Mouse (Mus musculus) heart, embryonic 15.5 days (tissue): ENCODE results near the gene Usmg5. TPM values are rescaled to one million over a fixed set of nuclear protein-coding genes. Genes with fewer than 3 reads are reported as not detected.

ENCODE experiments used
- ATAC-seq: fragments of 200-750 bp; cut with Nextera tagmentation; replicated peaks from 2 replicates; pipeline ENCODE4 v1.8.0; 2017; ENCODE audit warnings: low read depth, moderate TSS enrichment; ENCODE audit not compliant: insufficient number of reproducible peaks, insufficient read depth, low FRiP score
- H3K27ac ChIP-seq: fragments of 300-500 bp; sonication (generic); 2 replicates; pipeline ENCODE4 v1.5.1; 2015; ENCODE audit warnings: mild to moderate bottlenecking, inconsistent platforms
- H3K27me3 ChIP-seq: fragments of 300-500 bp; sonication (generic); 2 replicates; pipeline ENCODE4 v1.6.1; 2015; ENCODE audit warnings: inconsistent platforms
- H3K36me3 ChIP-seq: fragments of 300-500 bp; sonication (generic); 2 replicates; pipeline ENCODE4 v1.6.1; 2015; ENCODE audit warnings: mild to moderate bottlenecking, inconsistent platforms
- H3K4me1 ChIP-seq: fragments of 300-500 bp; sonication (generic); replicated peaks from 2 replicates; pipeline ENCODE4 v1.6.1; 2015; ENCODE audit warnings: inconsistent platforms
- H3K4me2 ChIP-seq: fragments of 300-500 bp; sonication (generic); 2 replicates; pipeline ENCODE4 v1.6.1; 2015; ENCODE audit warnings: inconsistent platforms, mild to moderate bottlenecking, moderate library complexity
- H3K4me3 ChIP-seq: fragments of 300-500 bp; sonication (generic); 2 replicates; pipeline ENCODE4 v1.5.1; 2015; ENCODE audit warnings: mild to moderate bottlenecking, inconsistent platforms
- H3K9ac ChIP-seq: fragments of 300-500 bp; sonication (generic); 2 replicates; pipeline ENCODE4 v1.6.1; 2015; ENCODE audit warnings: mild to moderate bottlenecking, inconsistent platforms
- H3K9me3 ChIP-seq: fragments of 300-500 bp; sonication (generic); replicated peaks from 2 replicates; pipeline ENCODE4 v1.6.1; 2016; ENCODE audit warnings: inconsistent platforms
- WGBS: fragments of 180-500 bp; shearing (Covaris S2); methylation state at CpG from one replicate; pipeline ENCODE4 v1.1.7; 2015; ENCODE audit warnings: mixed read lengths; 5-methylcytosine and 5-hydroxymethylcytosine counted together
- polyA plus RNA-seq: library from polyadenylated mRNA; unstranded; fragments of >200 nt; fragmentation: Nextera tagmentation; extraction: Ambion mirVana; gene quantifications from 2 replicates; pipeline ENCODE4 v1.2.1, GENCODE M21; 2015

Gene Usmg5
- polyA plus RNA-seq, 1 experiment from 2014 or later = 3,380 TPM

GRCm38 (mm10) chr19:47121054-47121453 lies 30.6 kb upstream of the Usmg5 start:
- no peak overlapping the region for H3K4me2 ChIP-seq
- peaks cover 16% of the 10 kb centered on the region for H3K4me1 ChIP-seq
- H3K27me3 ChIP-seq = no peaks in the 10 kb centered on the region
- H3K9ac ChIP-seq = no peak overlapping the region
- no peak overlapping the region for H3K27ac ChIP-seq
- no peak overlapping the region for H3K4me3 ChIP-seq
- WGBS = 45% methylated on average over 4 of the region's 4 CpGs
- H3K36me3 ChIP-seq = peaks cover 39% of the 10 kb centered on the region
- no peak for ATAC-seq
- H3K9me3 ChIP-seq = no peaks in the 10 kb centered on the region

- H3K9me3 ChIP-seq = no peaks in the 10 kb centered on the region
- 0 out of 2 replicates have a peak, but pooled peaks cover 3% of the 10 kb centered on the region for H3K4me1 ChIP-seq
- no peak overlapping the region for H3K27ac ChIP-seq
- no peak overlapping the region for H3K4me3 ChIP-seq
- no peaks in the 10 kb centered on the region for H3K27me3 ChIP-seq
- ATAC-seq = no peak
- H3K9ac ChIP-seq = no peak overlapping the region
- H3K4me2 ChIP-seq = no peak overlapping the region
- WGBS = 84% methylated on average over 2 of the region's 2 CpGs
- peaks cover 48% of the 10 kb centered on the region for H3K36me3 ChIP-seq
Measured at GRCm38 (mm10) chr19:47118634-47119033, 28.2 kb upstream of the Usmg5 start.

DNA sequence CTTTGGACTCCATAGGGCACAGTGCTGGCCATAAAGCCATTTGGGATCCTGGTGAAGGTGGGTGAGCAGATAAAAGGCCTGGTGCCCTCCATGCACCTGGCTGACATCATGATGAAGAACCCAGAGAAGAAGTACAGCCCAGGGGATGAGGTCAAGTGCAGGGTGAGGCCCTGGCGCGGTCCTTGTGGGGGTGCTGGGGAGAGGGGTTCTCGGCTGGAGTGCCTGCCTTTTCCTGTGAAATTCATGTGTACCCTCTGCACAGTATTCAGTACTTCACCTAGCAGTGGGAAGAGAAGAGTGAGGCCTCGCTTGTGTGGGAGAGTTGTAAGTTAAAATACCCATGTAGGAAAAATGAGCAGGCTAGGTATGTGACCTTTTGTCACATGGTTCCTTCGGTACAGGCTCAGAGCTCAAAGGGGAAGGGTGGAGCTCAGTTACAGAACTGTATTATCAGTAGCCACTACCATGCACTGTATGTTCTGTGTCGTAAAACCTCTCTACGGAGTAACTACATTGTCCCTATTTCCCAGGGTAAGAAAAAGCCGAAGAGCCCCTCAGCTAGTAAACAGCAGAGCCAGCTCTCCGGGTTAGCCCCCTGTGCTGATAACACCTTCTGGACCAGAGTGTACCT lies 14.3 kb upstream of the Usmg5 start:
- Histone ChIP-seq H3K4me3 (no peak overlapping the region), H3K27me3 (no peaks in the 10 kb centered on the region), H3K4me1 (no peaks in the 10 kb centered on the region), H3K9me3 (no peaks in the 10 kb centered on the region), H3K36me3 (peaks cover 94% of the 10 kb centered on the region), H3K9ac (no peak overlapping the region), H3K4me2 (no peak overlapping the region), H3K27ac (no peak overlapping the region)
- ATAC-seq = no peak
- 85% methylated on average over 9 of the region's 9 CpGs for WGBS

GRCm38 (mm10) chr19:47101080-47101479 lies 10.6 kb upstream of the Usmg5 start:
- H3K36me3 ChIP-seq = peaks cover 92% of the 10 kb centered on the region
- no peaks in the 10 kb centered on the region for H3K4me1 ChIP-seq
- ATAC-seq = no peak
- no peak overlapping the region for H3K27ac ChIP-seq
- no peaks in the 10 kb centered on the region for H3K27me3 ChIP-seq
- 73% methylated on average over 5 of the region's 5 CpGs for WGBS
- no peak overlapping the region for H3K4me2 ChIP-seq
- no peak overlapping the region for H3K4me3 ChIP-seq
- H3K9ac ChIP-seq = no peak overlapping the region
- H3K9me3 ChIP-seq = no peaks in the 10 kb centered on the region

- Histone ChIP-seq H3K36me3 (peaks cover 20% of the 10 kb centered on the region), H3K9ac (peak overlapping the region; percentile 97), H3K27me3 (no peaks in the 10 kb centered on the region), H3K4me3 (peak overlapping the region; percentile 80), H3K4me1 (peaks cover 22% of the 10 kb centered on the region), H3K27ac (peak overlapping the region; percentile 93), H3K9me3 (no peaks in the 10 kb centered on the region), H3K4me2 (peak overlapping the region; percentile 66)
- peak; percentile 60 for ATAC-seq
- under 1% methylated on average over 36 of the region's 36 CpGs for WGBS
Measured at GRCm38 (mm10) chr19:47089718-47090525, 525 bp downstream of the Usmg5 start.

GRCm38 (mm10) chr19:47088226-47088625 lies 2.2 kb downstream of the Usmg5 start:
- Histone ChIP-seq H3K9ac (0 out of 2 replicates have a peak overlapping the region, but pooled peaks have one; percentile 97), H3K9me3 (no peaks in the 10 kb centered on the region), H3K36me3 (peaks cover 25% of the 10 kb centered on the region), H3K4me2 (peak overlapping the region; percentile 66), H3K27ac (no peak overlapping the region), H3K4me3 (peak overlapping the region; percentile 80), H3K4me1 (peaks cover 22% of the 10 kb centered on the region), H3K27me3 (no peaks in the 10 kb centered on the region)
- WGBS = 55% methylated on average over 3 of the region's 3 CpGs
- ATAC-seq = no peak

DNA sequence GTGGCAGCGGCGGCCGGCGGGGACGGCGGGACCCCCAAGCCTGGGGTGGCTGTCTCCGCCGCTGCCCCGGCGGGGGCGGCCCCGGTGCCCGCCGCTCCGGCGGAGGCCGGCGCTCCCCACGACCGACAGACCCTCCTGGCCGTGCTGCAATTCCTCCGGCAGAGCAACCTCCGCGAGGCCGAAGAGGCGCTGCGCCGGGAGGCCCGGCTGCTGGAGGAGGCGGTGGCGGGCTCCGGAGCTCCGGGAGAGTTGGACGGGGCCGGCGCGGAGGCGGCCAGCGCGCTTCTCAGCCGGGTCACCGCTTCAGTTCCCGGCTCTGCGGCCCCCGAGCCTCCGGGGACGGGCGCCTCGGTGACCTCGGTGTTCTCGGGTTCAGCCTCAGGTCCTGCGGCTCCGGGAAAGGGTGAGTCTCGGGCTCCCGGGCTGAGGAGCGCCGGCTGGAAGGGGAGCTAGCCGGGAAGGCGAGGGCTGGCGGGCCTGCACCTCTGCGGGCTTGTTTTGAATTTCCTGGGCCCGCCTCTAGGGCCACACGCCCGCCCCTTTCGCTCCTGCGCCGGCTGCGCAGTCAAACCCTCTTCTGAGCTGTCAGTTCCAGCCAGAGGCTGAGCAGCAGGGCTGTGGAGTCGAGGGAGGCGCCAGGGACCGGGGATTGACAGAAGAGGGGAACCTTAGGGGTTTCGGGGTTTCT lies 22.4 kb downstream of the Usmg5 start:
- under 1% methylated on average over 53 of the region's 72 CpGs for WGBS
- Histone ChIP-seq H3K4me3 (peak overlapping the region; percentile 99), H3K9ac (peak overlapping the region; percentile 98), H3K27ac (peak overlapping the region; percentile 91), H3K4me2 (peak overlapping the region; percentile 66), H3K4me1 (peaks cover 13% of the 10 kb centered on the region), H3K27me3 (no peaks in the 10 kb centered on the region), H3K9me3 (no peaks in the 10 kb centered on the region), H3K36me3 (peaks cover 16% of the 10 kb centered on the region)
- peak; percentile 93 for ATAC-seq

GRCm38 (mm10) chr19:47067096-47067882 lies 23.2 kb downstream of the Usmg5 start, which contains the start of gene Taf5:
Taf5 (plus strand) TSS chr19:47067746.
- 10% methylated on average over 49 of the region's 49 CpGs for WGBS
- peak; percentile 76 for ATAC-seq

DNA sequence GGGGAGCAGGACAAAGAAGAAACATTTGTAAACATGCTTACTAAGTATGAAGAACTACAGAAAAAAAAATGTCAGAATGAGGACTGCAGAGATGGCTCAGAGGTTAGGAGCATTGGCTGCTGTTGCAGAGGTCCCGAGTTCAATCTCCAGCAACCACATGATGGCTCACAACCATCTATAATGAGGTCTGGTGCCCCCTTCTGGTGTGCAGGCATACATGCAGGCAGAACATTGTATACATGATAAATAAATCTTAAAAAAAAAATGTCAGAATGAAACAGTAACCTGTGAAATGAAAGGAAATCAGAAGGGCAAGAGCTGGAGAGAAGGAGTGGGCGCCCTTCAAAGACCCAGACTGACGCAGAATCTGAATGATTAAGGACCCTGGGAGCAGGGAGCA lies 24.6 kb downstream of the Usmg5 start:
- Histone ChIP-seq H3K27me3 (no peaks in the 10 kb centered on the region), H3K27ac (no peak overlapping the region), H3K9me3 (no peaks in the 10 kb centered on the region), H3K36me3 (peaks cover under 1% of the 10 kb centered on the region; the same call in 1 of the 2 replicates), H3K4me3 (no peak overlapping the region), H3K4me1 (peaks cover 13% of the 10 kb centered on the region), H3K4me2 (no peak overlapping the region), H3K9ac (no peak overlapping the region)
- ATAC-seq = no peak
- WGBS = 88% methylated on average over 3 of the region's 3 CpGs

More at GRCm38 (mm10) chr19:47067096-47067882, 23.2 kb downstream of the Usmg5 start, which contains the start of gene Taf5:
- Histone ChIP-seq H3K4me3 (peak within 1 kb of the TSS; percentile 99), H3K4me2 (peak within 1 kb of the TSS; percentile 66), H3K4me1 (peaks cover 13% of the 10 kb centered on the region), H3K27ac (peak within 1 kb of the TSS; percentile 91), H3K9ac (peak within 1 kb of the TSS; percentile 98), H3K27me3 (no peaks in the 10 kb centered on the region), H3K36me3 (peaks cover 9% of the 10 kb centered on the region), H3K9me3 (no peaks in the 10 kb centered on the region)

- Histone ChIP-seq H3K4me1 (no peaks in the 10 kb centered on the region), H3K27ac (no peak overlapping the region), H3K4me3 (no peak overlapping the region), H3K9ac (no peak overlapping the region), H3K4me2 (no peak overlapping the region), H3K27me3 (no peaks in the 10 kb centered on the region), H3K36me3 (no peaks in the 10 kb centered on the region), H3K9me3 (no peaks in the 10 kb centered on the region)
- WGBS = 52% methylated on average over 1 of the region's 1 CpGs
- no peak for ATAC-seq
Measured at GRCm38 (mm10) chr19:47057684-47058083, 32.8 kb downstream of the Usmg5 start.
